Mouse (Mus musculus): ENCODE results near the gene Tpsg1.

- TF ChIP-seq CTCF (IDR thresholded peaks at IDR 0.05; ENCODE audit: control insufficient read depth, insufficient read depth, insufficient replicate concordance, low read depth, low read length) (no peak), POLR2A (IDR thresholded peaks at IDR 0.05; ENCODE audit: control insufficient read depth, low read depth, low read length) (no peak)
These were observed 23.6 kb upstream of the Tpsg1 start, which contains the start of gene Tpsab1 for GRCm38 (mm10) chr17:25345462-25345861.
